Mouse (Mus musculus) spleen, postnatal 36 days (tissue): Measurements from ENCODE around the gene Dusp22.

Experiments used
- DNase-seq, 2 experiments: peaks; one replicate each; pipeline ENCODE4 v3.0.0; 2022; ENCODE audit warnings: low spot score in 2 of 2, mixed read lengths in 1 of 2

Dusp22 gene

GRCm38 (mm10) chr13:30669277-30669676 lies 9.5 kb downstream of the Dusp22 start:
- no peak for DNase-seq

- DNase-seq = no peak
Observed at GRCm38 (mm10) chr13:30673878-30674277, 14.1 kb downstream of the Dusp22 start.

GRCm38 (mm10) chr13:30678822-30679221 lies 19.0 kb downstream of the Dusp22 start:
- no peak for DNase-seq

- DNase-seq = no peak
Observed at GRCm38 (mm10) chr13:30681866-30682265, 22.1 kb downstream of the Dusp22 start.

DNA sequence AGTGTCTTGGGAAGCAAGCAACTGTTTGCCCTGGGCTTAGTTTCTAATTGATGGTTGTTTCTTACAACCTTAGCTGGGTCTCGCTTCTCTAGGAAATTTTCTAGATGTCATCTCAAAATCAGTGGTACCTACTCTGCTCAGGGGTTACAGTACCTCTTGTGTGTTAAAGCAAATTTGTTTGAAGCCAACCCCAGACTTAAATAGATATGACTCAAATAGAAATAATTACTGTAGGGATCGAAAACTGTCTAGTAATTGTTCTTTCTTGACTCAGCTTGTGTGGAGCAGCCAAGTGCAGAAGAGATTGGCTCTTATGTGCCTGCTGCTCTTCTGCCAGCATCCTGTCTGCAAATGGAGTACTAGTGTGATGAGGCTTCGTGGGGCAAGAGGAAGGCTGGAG lies 22.5 kb downstream of the Dusp22 start:
- no peak for DNase-seq

- DNase-seq = no peak
Observed at GRCm38 (mm10) chr13:30684614-30685122, 24.9 kb downstream of the Dusp22 start.

DNA sequence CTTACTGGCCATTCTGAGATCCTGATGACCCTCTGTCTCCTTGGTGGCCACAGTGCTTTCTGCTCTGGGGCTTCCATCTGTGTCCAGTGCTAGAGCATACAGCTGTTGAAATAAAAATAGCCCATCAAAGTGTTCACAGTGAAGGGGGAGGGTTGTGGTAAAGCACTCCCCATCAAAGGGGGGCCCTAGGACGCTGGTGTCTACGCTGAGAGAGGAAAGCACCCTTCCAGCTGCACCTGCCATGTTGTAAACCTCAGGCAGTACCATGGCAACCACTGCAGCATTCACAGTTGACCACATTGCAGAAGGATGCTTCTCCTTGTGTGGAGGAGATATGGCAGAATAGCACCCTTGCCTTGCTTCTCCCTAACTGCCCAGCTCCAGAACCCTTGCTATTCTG lies 26.2 kb downstream of the Dusp22 start:
- peak; percentile 44 to 47 for DNase-seq

DNA sequence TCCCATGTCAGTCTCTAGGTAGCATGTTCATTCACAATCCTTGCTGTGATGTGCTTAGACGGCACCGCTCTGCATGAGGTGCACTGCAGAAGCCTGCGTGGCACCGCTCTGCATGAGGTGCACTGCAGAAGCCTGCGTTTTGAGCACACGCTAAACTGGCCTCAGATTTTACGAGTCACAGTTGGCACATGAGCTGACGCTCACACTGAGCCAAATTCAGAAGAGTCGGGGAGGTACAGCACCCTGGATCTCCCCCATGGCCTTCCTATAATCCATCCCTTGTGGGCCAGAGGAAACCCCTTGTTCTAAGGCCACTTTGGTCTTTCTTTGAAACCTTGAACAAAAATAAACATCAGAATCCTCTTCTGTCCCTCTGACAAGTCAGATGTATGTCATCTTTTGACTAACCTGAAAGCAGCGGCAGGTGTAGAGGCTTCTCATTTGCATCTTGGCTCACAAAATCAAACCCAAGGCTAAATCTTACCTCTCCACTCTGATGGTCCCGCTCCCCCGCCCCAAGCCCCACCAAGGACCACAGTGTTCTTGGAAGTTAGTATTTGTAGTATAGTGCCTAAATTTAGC lies 28.3 kb downstream of the Dusp22 start:
- no peak for DNase-seq

DNA sequence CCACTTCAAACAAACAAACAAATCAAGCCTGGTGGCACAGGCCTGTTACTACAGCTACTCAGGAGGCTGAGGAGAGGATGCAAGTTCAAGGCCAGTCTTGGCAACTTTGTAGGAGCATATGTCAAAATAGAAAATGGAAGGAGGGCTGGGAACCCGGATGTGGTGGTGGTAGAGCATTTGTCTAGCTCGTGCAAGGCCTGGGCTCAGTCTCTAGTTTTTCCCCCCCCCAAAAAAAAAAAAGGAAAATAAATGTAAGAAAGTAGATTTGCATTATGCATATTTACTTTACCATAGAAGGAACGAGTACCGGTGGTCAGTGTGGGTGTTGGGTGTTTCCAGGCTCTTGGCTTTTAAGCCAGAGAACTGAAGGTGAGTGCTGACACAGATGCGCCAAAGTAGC lies 29.7 kb downstream of the Dusp22 start:
- no peak for DNase-seq

- DNase-seq = no peak
Observed at GRCm38 (mm10) chr13:30691441-30692292, 31.9 kb downstream of the Dusp22 start.

GRCm38 (mm10) chr13:30692644-30693385 lies 33.0 kb downstream of the Dusp22 start:
- peak in 1 of 2 experiments; percentile 21 for DNase-seq

- no peak for DNase-seq
Observed at GRCm38 (mm10) chr13:30695232-30695631, 35.4 kb downstream of the Dusp22 start.

DNA sequence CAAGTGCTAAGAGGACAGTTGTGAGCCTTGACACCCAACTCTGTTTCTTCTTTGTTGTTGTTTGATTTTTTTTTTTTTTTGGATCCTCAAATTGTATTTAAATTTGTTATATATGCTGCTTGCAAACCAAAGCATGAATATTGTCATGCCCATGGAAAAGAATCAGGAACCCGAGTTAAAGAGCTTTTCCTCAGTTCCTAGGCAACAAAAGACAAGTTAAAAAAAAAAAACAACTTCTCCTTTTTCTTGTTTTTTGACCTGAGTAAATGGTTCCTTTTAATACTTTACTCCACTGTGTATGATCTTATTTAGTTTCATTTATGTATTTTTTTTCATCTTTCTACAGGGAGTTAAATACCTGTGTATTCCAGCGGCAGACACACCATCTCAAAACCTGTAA lies 36.1 kb downstream of the Dusp22 start:
- DNase-seq = no peak

GRCm38 (mm10) chr13:30697880-30698279 lies 38.1 kb downstream of the Dusp22 start:
- DNase-seq = no peak

DNA sequence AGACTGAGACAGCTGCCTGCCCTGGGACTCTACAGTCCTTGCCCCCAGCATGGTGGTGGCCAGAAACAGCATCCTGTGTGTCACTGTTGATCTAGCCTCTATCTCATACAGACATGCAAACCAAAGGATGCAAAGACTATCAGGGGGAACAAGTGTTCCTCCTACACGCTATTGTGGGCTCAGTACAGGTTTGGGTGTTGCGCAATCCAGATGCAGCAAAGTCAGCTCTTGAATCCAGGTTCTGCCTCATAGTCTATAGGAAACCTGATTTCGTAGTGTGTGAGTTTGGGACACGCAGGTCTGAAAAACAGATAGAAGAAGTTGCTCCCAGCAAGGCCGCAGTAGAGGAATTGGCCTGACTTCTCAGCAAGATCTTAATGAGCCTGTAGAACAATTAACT lies 42.9 kb downstream of the Dusp22 start:
- DNase-seq = no peak

- no peak for DNase-seq
Observed at GRCm38 (mm10) chr13:30704246-30705095, 44.7 kb downstream of the Dusp22 start.

- no peak for DNase-seq
Observed at GRCm38 (mm10) chr13:30711066-30711465, 51.3 kb downstream of the Dusp22 start.

DNA sequence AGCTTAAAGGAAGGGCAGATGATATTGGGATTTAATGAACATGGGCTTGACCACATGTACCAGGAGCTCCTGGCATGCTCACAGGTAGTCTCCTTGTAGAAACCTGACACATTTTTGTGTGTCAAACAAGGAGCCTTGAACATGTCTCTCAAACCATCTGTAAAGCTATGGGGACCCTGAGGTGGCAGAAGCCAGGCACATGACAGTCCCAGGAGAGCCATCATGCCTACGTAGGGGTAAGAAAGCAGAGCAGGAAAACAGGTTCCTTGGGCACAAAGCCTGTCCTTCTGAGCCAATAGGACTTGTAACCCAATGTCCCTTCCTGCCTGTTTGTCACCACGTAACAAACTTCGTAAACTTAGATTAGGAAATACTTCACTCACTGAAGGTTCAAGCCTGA lies 51.9 kb downstream of the Dusp22 start:
- no peak for DNase-seq

GRCm38 (mm10) chr13:30712280-30712679 lies 52.5 kb downstream of the Dusp22 start:
- no peak for DNase-seq

DNA sequence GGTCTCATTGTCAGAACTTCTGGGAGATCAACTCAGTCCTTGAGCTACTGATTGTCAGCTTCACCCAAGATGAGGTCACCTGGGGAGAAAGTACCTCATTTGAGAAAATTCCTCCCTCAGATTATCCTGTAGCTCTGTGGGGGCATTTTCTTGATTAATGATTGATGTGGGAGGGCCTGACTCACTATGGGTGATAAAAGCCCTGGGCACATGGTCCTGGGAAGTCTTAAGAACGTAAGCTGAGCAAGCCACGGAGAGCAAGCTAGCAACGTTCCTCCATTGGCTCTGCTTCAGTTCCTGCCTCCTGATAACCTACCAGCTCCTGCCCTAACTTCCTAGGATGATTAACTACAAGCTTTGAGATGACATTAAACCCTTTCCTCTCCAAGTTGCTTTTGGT lies 53.8 kb downstream of the Dusp22 start:
- DNase-seq = no peak

DNA sequence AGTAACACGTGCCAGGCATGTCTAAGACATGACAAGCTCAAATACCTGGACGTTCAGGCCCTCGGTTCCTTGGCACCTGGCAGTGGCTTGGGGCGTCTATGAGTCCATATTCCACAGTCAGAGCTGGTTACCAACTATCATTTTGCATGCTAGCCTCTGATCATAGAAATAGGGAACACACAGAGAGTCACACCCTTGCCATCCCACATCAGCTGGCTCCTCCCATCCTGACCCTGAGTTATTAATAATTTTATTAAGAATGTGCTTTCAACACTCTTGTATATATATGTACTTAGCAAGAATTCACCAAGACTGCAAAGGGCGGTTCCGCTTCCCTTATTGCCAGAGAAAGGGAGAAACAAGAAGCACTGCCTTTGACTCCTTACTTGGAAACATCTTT lies 54.8 kb downstream of the Dusp22 start:
- DNase-seq = no peak

DNA sequence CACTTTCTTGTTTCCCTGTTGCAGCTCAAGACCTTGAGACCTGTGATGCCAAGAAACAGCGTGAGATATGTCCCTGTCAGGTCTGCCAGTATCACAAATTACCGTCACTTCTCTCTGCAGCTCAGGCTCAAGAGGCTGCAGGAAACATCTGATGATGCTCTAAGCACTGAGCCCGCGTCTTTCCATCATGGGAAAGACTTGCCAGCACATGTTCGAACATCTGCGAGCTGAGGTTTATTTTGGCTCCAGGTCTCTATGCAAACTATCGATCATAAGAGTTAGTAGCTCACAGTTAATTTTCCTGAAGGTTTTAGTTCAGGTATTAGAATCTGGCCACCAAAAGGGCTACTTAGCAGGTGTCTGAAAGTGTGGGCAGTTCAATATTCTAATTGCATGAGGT lies 55.3 kb downstream of the Dusp22 start:
- no peak for DNase-seq
